Mouse (Mus musculus): ENCODE measurements around the gene Apbb2. TPM values are rescaled to one million over a fixed set of nuclear protein-coding genes. Genes with fewer than 3 reads are reported as not detected.

Apbb2 gene
- 30.7 and 36.8 TPM in 2 replicates for polyA plus RNA-seq (2016; fragmentation: Nextera tagmentation; extraction: Ambion mirVana)

- Histone ChIP-seq H3K27me3 (replicated peaks; ENCODE audit: low read depth, poor library complexity, severe bottlenecking) (0 out of 2 replicates have a peak, but pooled peaks cover 8% of the 10 kb centered on the region), H3K9me3 (no peaks in the 10 kb centered on the region), H3K36me3 (replicated peaks) (no peaks in the 10 kb centered on the region), H3K4me3 (peak within 1 kb of the TSS; percentile 73), H3K4me1 (peaks cover 60% of the 10 kb centered on the region), H3K27ac (replicated peaks) (peak within 1 kb of the TSS; percentile 95)
- peak; percentile 98 for DNase-seq (ENCODE audit: low spot score)
- WGBS = under 1% methylated on average over 39 of the region's 39 CpGs
These were observed at the start of gene Apbb2 for GRCm38 (mm10) chr5:66618597-66618996. TSS of gene Apbb2 (minus strand) at chr5:66618784.

GRCm38 (mm10) chr5:66654220-66654619 is 35.6 kb upstream of the Apbb2 start:
- Histone ChIP-seq H3K36me3 (replicated peaks) (no peaks in the 10 kb centered on the region), H3K27ac (replicated peaks) (no peak overlapping the region; the same call in 1 of the 2 replicates), H3K4me1 (peaks cover 9% of the 10 kb centered on the region), H3K27me3 (replicated peaks; ENCODE audit: low read depth, poor library complexity, severe bottlenecking) (no peaks in the 10 kb centered on the region), H3K9me3 (0 out of 2 replicates have a peak, but pooled peaks cover 3% of the 10 kb centered on the region), H3K4me3 (no peak overlapping the region)
- 69% methylated on average over 5 of the region's 5 CpGs for WGBS
- DNase-seq (ENCODE audit: low spot score) = no peak

GRCm38 (mm10) chr5:66647504-66647903 is 28.9 kb upstream of the Apbb2 start:
- H3K27me3 ChIP-seq (replicated peaks; ENCODE audit: low read depth, poor library complexity, severe bottlenecking) = no peaks in the 10 kb centered on the region
- H3K4me3 ChIP-seq = no peak overlapping the region
- 78% methylated on average over 7 of the region's 7 CpGs for WGBS
- no peaks in the 10 kb centered on the region for H3K36me3 ChIP-seq (replicated peaks)
- H3K4me1 ChIP-seq = peaks cover 8% of the 10 kb centered on the region
- no peak for DNase-seq (ENCODE audit: low spot score)
- no peak overlapping the region for H3K27ac ChIP-seq (replicated peaks)
- H3K9me3 ChIP-seq = no peaks in the 10 kb centered on the region

GRCm38 (mm10) chr5:66643260-66643659 is 24.7 kb upstream of the Apbb2 start:
- 89% methylated on average over 5 of the region's 5 CpGs for WGBS
- Histone ChIP-seq H3K9me3 (no peaks in the 10 kb centered on the region), H3K27me3 (replicated peaks; ENCODE audit: low read depth, poor library complexity, severe bottlenecking) (no peaks in the 10 kb centered on the region), H3K36me3 (replicated peaks) (no peaks in the 10 kb centered on the region), H3K27ac (replicated peaks) (no peak overlapping the region), H3K4me1 (no peaks in the 10 kb centered on the region), H3K4me3 (no peak overlapping the region)
- no peak for DNase-seq (ENCODE audit: low spot score)

- H3K27ac ChIP-seq (replicated peaks) = no peak overlapping the region
- H3K36me3 ChIP-seq (replicated peaks) = no peaks in the 10 kb centered on the region
- H3K27me3 ChIP-seq (replicated peaks; ENCODE audit: low read depth, poor library complexity, severe bottlenecking) = no peaks in the 10 kb centered on the region
- no peaks in the 10 kb centered on the region for H3K9me3 ChIP-seq
- no peak for DNase-seq (ENCODE audit: low spot score)
- H3K4me1 ChIP-seq = no peaks in the 10 kb centered on the region
- no peak overlapping the region for H3K4me3 ChIP-seq
- 88% methylated on average over 4 of the region's 4 CpGs for WGBS
These were observed 23.6 kb upstream of the Apbb2 start for GRCm38 (mm10) chr5:66642156-66642555.

GRCm38 (mm10) chr5:66635459-66636079 is 17.0 kb upstream of the Apbb2 start:
- Histone ChIP-seq H3K27ac (replicated peaks) (no peak overlapping the region), H3K36me3 (replicated peaks) (no peaks in the 10 kb centered on the region), H3K27me3 (replicated peaks; ENCODE audit: low read depth, poor library complexity, severe bottlenecking) (no peaks in the 10 kb centered on the region), H3K4me1 (no peaks in the 10 kb centered on the region), H3K9me3 (no peaks in the 10 kb centered on the region), H3K4me3 (no peak overlapping the region)
- DNase-seq (ENCODE audit: low spot score) = no peak
- WGBS = 77% methylated on average over 10 of the region's 10 CpGs

GRCm38 (mm10) chr5:66627805-66628204 is 9.2 kb upstream of the Apbb2 start:
- Histone ChIP-seq H3K4me3 (no peak overlapping the region), H3K36me3 (replicated peaks) (no peaks in the 10 kb centered on the region), H3K27ac (replicated peaks) (no peak overlapping the region), H3K9me3 (no peaks in the 10 kb centered on the region), H3K4me1 (no peaks in the 10 kb centered on the region), H3K27me3 (replicated peaks; ENCODE audit: low read depth, poor library complexity, severe bottlenecking) (no peaks in the 10 kb centered on the region)
- WGBS = 81% methylated on average over 7 of the region's 7 CpGs
- no peak for DNase-seq (ENCODE audit: low spot score)

- peak; percentile 93 for DNase-seq (ENCODE audit: low spot score)
- H3K4me1 ChIP-seq = peaks cover 44% of the 10 kb centered on the region
- under 1% methylated on average over 41 of the region's 41 CpGs for WGBS
- peak overlapping the region; percentile 85 for H3K27ac ChIP-seq (replicated peaks)
- no peaks in the 10 kb centered on the region for H3K9me3 ChIP-seq
- H3K4me3 ChIP-seq = peak overlapping the region; percentile 71
- H3K27me3 ChIP-seq (replicated peaks; ENCODE audit: low read depth, poor library complexity, severe bottlenecking) = 0 out of 2 replicates have a peak, but pooled peaks cover 8% of the 10 kb centered on the region
- no peaks in the 10 kb centered on the region for H3K36me3 ChIP-seq (replicated peaks)
These were observed 1.6 kb upstream of the Apbb2 start for GRCm38 (mm10) chr5:66620191-66620625.

- Histone ChIP-seq H3K27ac (replicated peaks) (peak overlapping the region; percentile 85), H3K36me3 (replicated peaks) (no peaks in the 10 kb centered on the region), H3K4me3 (peak overlapping the region; percentile 71), H3K27me3 (replicated peaks; ENCODE audit: low read depth, poor library complexity, severe bottlenecking) (0 out of 2 replicates have a peak, but pooled peaks cover 8% of the 10 kb centered on the region), H3K4me1 (peaks cover 49% of the 10 kb centered on the region), H3K9me3 (no peaks in the 10 kb centered on the region)
- DNase-seq (ENCODE audit: low spot score) = no peak
- WGBS = 38% methylated on average over 8 of the region's 8 CpGs
These were observed 1.1 kb upstream of the Apbb2 start for GRCm38 (mm10) chr5:66619675-66620074.

GRCm38 (mm10) chr5:66619195-66619594 is 611 bp upstream of the Apbb2 start:
- DNase-seq (ENCODE audit: low spot score) = no peak
- H3K4me3 ChIP-seq = peak overlapping the region; percentile 73; the same call in 1 of the 2 replicates
- no peaks in the 10 kb centered on the region for H3K9me3 ChIP-seq
- H3K27ac ChIP-seq (replicated peaks) = no peak overlapping the region
- no peaks in the 10 kb centered on the region for H3K36me3 ChIP-seq (replicated peaks)
- H3K4me1 ChIP-seq = peaks cover 54% of the 10 kb centered on the region
- 27% methylated on average over 11 of the region's 11 CpGs for WGBS
- H3K27me3 ChIP-seq (replicated peaks; ENCODE audit: low read depth, poor library complexity, severe bottlenecking) = 0 out of 2 replicates have a peak, but pooled peaks cover 8% of the 10 kb centered on the region

- Histone ChIP-seq H3K27ac (replicated peaks) (peak overlapping the region; percentile 95), H3K4me1 (peaks cover 66% of the 10 kb centered on the region), H3K36me3 (replicated peaks) (no peaks in the 10 kb centered on the region), H3K4me3 (peak overlapping the region; percentile 73), H3K9me3 (no peaks in the 10 kb centered on the region), H3K27me3 (replicated peaks; ENCODE audit: low read depth, poor library complexity, severe bottlenecking) (0 out of 2 replicates have a peak, but pooled peaks cover 8% of the 10 kb centered on the region)
- under 1% methylated on average over 54 of the region's 54 CpGs for WGBS
- DNase-seq (ENCODE audit: low spot score) = no peak
These were observed 593 bp downstream of the Apbb2 start for GRCm38 (mm10) chr5:66617921-66618460.

- no peak for DNase-seq (ENCODE audit: low spot score)
- Histone ChIP-seq H3K9me3 (no peaks in the 10 kb centered on the region), H3K36me3 (replicated peaks) (no peaks in the 10 kb centered on the region), H3K27ac (replicated peaks) (no peak overlapping the region), H3K4me1 (peaks cover 61% of the 10 kb centered on the region), H3K4me3 (no peak overlapping the region), H3K27me3 (replicated peaks; ENCODE audit: low read depth, poor library complexity, severe bottlenecking) (0 out of 2 replicates have a peak, but pooled peaks cover 8% of the 10 kb centered on the region)
- WGBS = 65% methylated on average over 4 of the region's 4 CpGs
These were observed 3.6 kb downstream of the Apbb2 start for GRCm38 (mm10) chr5:66614940-66615339.

- no peak for DNase-seq (ENCODE audit: low spot score)
- H3K27ac ChIP-seq (replicated peaks) = no peak overlapping the region
- H3K27me3 ChIP-seq (replicated peaks; ENCODE audit: low read depth, poor library complexity, severe bottlenecking) = no peaks in the 10 kb centered on the region
- H3K9me3 ChIP-seq = no peaks in the 10 kb centered on the region
- peaks cover 55% of the 10 kb centered on the region for H3K4me1 ChIP-seq
- no peak overlapping the region for H3K4me3 ChIP-seq
- WGBS = 52% methylated on average over 3 of the region's 3 CpGs
- no peaks in the 10 kb centered on the region for H3K36me3 ChIP-seq (replicated peaks)
These were observed 4.9 kb downstream of the Apbb2 start for GRCm38 (mm10) chr5:66613725-66614124.

All from embryonic facial prominence, embryonic 10.5 days (tissue).